Mouse (Mus musculus) bone marrow macrophage, adult 2 months (primary cell): ENCODE measurements around the gene Crim1.

Experiments
- CTCF ChIP-seq: IDR thresholded peaks from 2 replicates; pipeline ENCODE4 v1.5.1; 2012; ENCODE audit warnings: low read depth, mild to moderate bottlenecking, low read length, moderate library complexity
- POLR2A ChIP-seq: IDR thresholded peaks from 2 replicates; pipeline ENCODE4 v1.6.1; 2012; ENCODE audit warnings: mild to moderate bottlenecking, low read depth, low read length, borderline replicate concordance

GRCm38 (mm10) chr17:78382321-78382720 is 182.3 kb downstream of the Crim1 start:
- no peak for TF ChIP-seq POLR2A
- TF ChIP-seq CTCF: no peak
